Mouse (Mus musculus) stomach, embryonic 14.5 days (tissue): Measurements from ENCODE around the gene Yeats4. TPM values are rescaled to one million over a fixed set of nuclear protein-coding genes. Genes with fewer than 3 reads are reported as not detected.

ENCODE experiments used
- ATAC-seq: fragments of 200-750 bp; cut with Nextera tagmentation; 2 replicates; pipeline ENCODE4 v1.8.0; 2017; ENCODE audit warnings: low read depth, moderate TSS enrichment; ENCODE audit not compliant: insufficient number of reproducible peaks, insufficient read depth, low FRiP score
- H3K27ac ChIP-seq: fragments of 300-500 bp; sonication (generic); 2 replicates; pipeline ENCODE4 v1.5.1; 2014; ENCODE audit warnings: mild to moderate bottlenecking, low read length, moderate library complexity, mixed read lengths
- H3K27me3 ChIP-seq: fragments of 300-500 bp; sonication (generic); 2 replicates; pipeline ENCODE4 v1.6.1; 2014; ENCODE audit warnings: low read length, control low read depth, mixed read lengths; ENCODE audit not compliant: control insufficient read depth, insufficient read depth
- H3K36me3 ChIP-seq: fragments of 300-500 bp; sonication (generic); 2 replicates; pipeline ENCODE4 v1.6.1; 2014; ENCODE audit warnings: mild to moderate bottlenecking, control low read depth, low read length, moderate library complexity, mixed read lengths; ENCODE audit not compliant: control insufficient read depth, insufficient read depth
- H3K4me1 ChIP-seq: fragments of 300-500 bp; sonication (generic); 2 replicates; pipeline ENCODE4 v1.6.1; 2014; ENCODE audit warnings: low read length, control low read depth, mixed read lengths; ENCODE audit not compliant: control insufficient read depth, insufficient read depth
- H3K4me2 ChIP-seq: fragments of 300-500 bp; sonication (generic); replicated peaks from 2 replicates; pipeline ENCODE4 v1.6.1; 2014; ENCODE audit warnings: low read depth, low read length, control low read depth
- H3K4me3 ChIP-seq: fragments of 300-500 bp; sonication (generic); 2 replicates; pipeline ENCODE4 v1.5.1; 2014; ENCODE audit warnings: low read depth, low read length, control low read depth
- H3K9ac ChIP-seq: fragments of 300-500 bp; sonication (generic); replicated peaks from 2 replicates; pipeline ENCODE4 v1.6.1; 2014; ENCODE audit warnings: low read depth, mild to moderate bottlenecking, control low read depth, low read length, moderate library complexity, mixed read lengths
- H3K9me3 ChIP-seq: fragments of 300-500 bp; sonication (generic); 2 replicates; pipeline ENCODE4 v1.6.1; 2016; ENCODE audit warnings: low read depth, low read length, control low read depth; ENCODE audit not compliant: control insufficient read depth
- WGBS: fragments of 180-500 bp; shearing (Covaris S2); extraction: QIAGEN DNeasy Blood & Tissue Kit; methylation state at CpG from one replicate; pipeline ENCODE4 v1.1.7; 2014; 5-methylcytosine and 5-hydroxymethylcytosine counted together
- polyA plus RNA-seq: library from polyadenylated mRNA; unstranded; fragments of >200 nt; fragmentation: Nextera tagmentation; extraction: Ambion mirVana; gene quantifications from 2 replicates; pipeline ENCODE4 v1.2.1, GENCODE M21; 2014

Gene Yeats4
- polyA plus RNA-seq, 1 experiment from 2014 or later: 81.6 TPM

- H3K27ac ChIP-seq: no peak overlapping the region
- no peak overlapping the region for H3K9ac ChIP-seq
- no peaks in the 10 kb centered on the region for H3K27me3 ChIP-seq
- H3K4me2 ChIP-seq: no peak overlapping the region
- ATAC-seq: no peak
- no peaks in the 10 kb centered on the region for H3K4me1 ChIP-seq
- no peak overlapping the region for H3K4me3 ChIP-seq
- H3K36me3 ChIP-seq: no peaks in the 10 kb centered on the region
- WGBS: 92% methylated on average over 4 of the region's 4 CpGs
- H3K9me3 ChIP-seq: no peaks in the 10 kb centered on the region
Measured at GRCm38 (mm10) chr10:117195748-117196147, 28.6 kb downstream of the Yeats4 start.

GRCm38 (mm10) chr10:117195005-117195404, 29.3 kb downstream of the Yeats4 start:
- ATAC-seq: no peak
- 81% methylated on average over 12 of the region's 12 CpGs for WGBS
- Histone ChIP-seq H3K4me1 (no peaks in the 10 kb centered on the region), H3K36me3 (no peaks in the 10 kb centered on the region), H3K9ac (no peak overlapping the region), H3K27ac (no peak overlapping the region), H3K9me3 (no peaks in the 10 kb centered on the region), H3K4me2 (no peak overlapping the region), H3K27me3 (no peaks in the 10 kb centered on the region), H3K4me3 (no peak overlapping the region)

- no peaks in the 10 kb centered on the region for H3K27me3 ChIP-seq
- H3K27ac ChIP-seq: no peak overlapping the region
- no peaks in the 10 kb centered on the region for H3K4me1 ChIP-seq
- no peaks in the 10 kb centered on the region for H3K36me3 ChIP-seq
- no peaks in the 10 kb centered on the region for H3K9me3 ChIP-seq
- no peak overlapping the region for H3K9ac ChIP-seq
- WGBS: 76% methylated on average over 5 of the region's 5 CpGs
- ATAC-seq: no peak
- no peak overlapping the region for H3K4me3 ChIP-seq
- H3K4me2 ChIP-seq: no peak overlapping the region
Measured at GRCm38 (mm10) chr10:117193364-117193763, 30.9 kb downstream of the Yeats4 start.

GRCm38 (mm10) chr10:117185399-117186089, 38.8 kb downstream of the Yeats4 start:
- Histone ChIP-seq H3K9me3 (no peaks in the 10 kb centered on the region), H3K27me3 (no peaks in the 10 kb centered on the region), H3K4me2 (no peak overlapping the region), H3K4me1 (no peaks in the 10 kb centered on the region), H3K9ac (no peak overlapping the region), H3K27ac (no peak overlapping the region), H3K4me3 (no peak overlapping the region), H3K36me3 (no peaks in the 10 kb centered on the region)
- no peak for ATAC-seq
- 45% methylated on average over 9 of the region's 9 CpGs for WGBS

- Histone ChIP-seq H3K9me3 (no peaks in the 10 kb centered on the region), H3K9ac (no peak overlapping the region), H3K4me2 (no peak overlapping the region), H3K27ac (no peak overlapping the region), H3K4me3 (no peak overlapping the region), H3K4me1 (no peaks in the 10 kb centered on the region), H3K27me3 (no peaks in the 10 kb centered on the region), H3K36me3 (no peaks in the 10 kb centered on the region)
- no peak for ATAC-seq
- WGBS: 31% methylated on average over 3 of the region's 3 CpGs
Measured at GRCm38 (mm10) chr10:117181098-117181497, 43.2 kb downstream of the Yeats4 start.

GRCm38 (mm10) chr10:117174645-117175044, 49.7 kb downstream of the Yeats4 start:
- Histone ChIP-seq H3K27ac (no peak overlapping the region), H3K4me1 (no peaks in the 10 kb centered on the region), H3K4me2 (no peak overlapping the region), H3K27me3 (no peaks in the 10 kb centered on the region), H3K36me3 (no peaks in the 10 kb centered on the region), H3K9me3 (no peaks in the 10 kb centered on the region), H3K4me3 (no peak overlapping the region), H3K9ac (no peak overlapping the region)
- WGBS: 60% methylated on average over 12 of the region's 12 CpGs
- ATAC-seq: no peak

GRCm38 (mm10) chr10:117173566-117174438, 50.5 kb downstream of the Yeats4 start:
- ATAC-seq: no peak
- no peaks in the 10 kb centered on the region for H3K36me3 ChIP-seq
- H3K4me2 ChIP-seq: no peak overlapping the region
- H3K9ac ChIP-seq: no peak overlapping the region
- 42% methylated on average over 12 of the region's 13 CpGs for WGBS
- no peaks in the 10 kb centered on the region for H3K27me3 ChIP-seq
- H3K9me3 ChIP-seq: no peaks in the 10 kb centered on the region
- no peaks in the 10 kb centered on the region for H3K4me1 ChIP-seq
- H3K4me3 ChIP-seq: no peak overlapping the region
- no peak overlapping the region for H3K27ac ChIP-seq

- WGBS: 94% methylated on average over 1 of the region's 1 CpGs
- H3K9ac ChIP-seq: no peak overlapping the region
- H3K4me2 ChIP-seq: no peak overlapping the region
- H3K27ac ChIP-seq: no peak overlapping the region
- H3K9me3 ChIP-seq: no peaks in the 10 kb centered on the region
- H3K27me3 ChIP-seq: no peaks in the 10 kb centered on the region
- 0 out of 2 replicates have a peak, but pooled peaks have one; percentile 65 for ATAC-seq
- no peaks in the 10 kb centered on the region for H3K36me3 ChIP-seq
- no peak overlapping the region for H3K4me3 ChIP-seq
- no peaks in the 10 kb centered on the region for H3K4me1 ChIP-seq
Measured at GRCm38 (mm10) chr10:117173111-117173510, 51.2 kb downstream of the Yeats4 start.
